Mouse (Mus musculus) telencephalon, adult 2 months (tissue): ENCODE results near the gene Skp2.

Source experiments
- DNase-seq: peaks from one replicate; pipeline ENCODE4 v3.0.0-alpha.2; 2011; ENCODE audit warnings: low read depth, low spot score

Gene Skp2

DNA sequence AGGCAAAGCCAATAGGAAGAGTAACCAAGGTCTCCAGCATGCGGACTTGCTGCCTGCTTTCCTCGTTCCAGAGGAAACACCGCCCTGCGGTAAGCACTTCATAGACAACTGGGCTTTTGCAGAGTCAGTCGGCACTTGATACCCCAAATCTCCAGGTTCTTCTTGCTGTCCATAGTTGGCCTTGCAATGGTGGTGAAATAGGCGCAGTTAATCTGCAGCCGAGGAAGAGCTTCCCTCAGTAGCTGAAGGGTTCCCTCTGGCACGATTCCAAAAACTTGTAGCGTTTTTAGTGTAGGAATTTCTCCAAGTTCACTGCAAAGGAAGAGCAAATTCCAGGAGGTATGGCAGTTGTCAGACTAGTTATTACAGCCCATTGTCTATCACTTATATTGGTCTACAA lies 41.7 kb downstream of the Skp2 start:
- DNase-seq: no peak

DNA sequence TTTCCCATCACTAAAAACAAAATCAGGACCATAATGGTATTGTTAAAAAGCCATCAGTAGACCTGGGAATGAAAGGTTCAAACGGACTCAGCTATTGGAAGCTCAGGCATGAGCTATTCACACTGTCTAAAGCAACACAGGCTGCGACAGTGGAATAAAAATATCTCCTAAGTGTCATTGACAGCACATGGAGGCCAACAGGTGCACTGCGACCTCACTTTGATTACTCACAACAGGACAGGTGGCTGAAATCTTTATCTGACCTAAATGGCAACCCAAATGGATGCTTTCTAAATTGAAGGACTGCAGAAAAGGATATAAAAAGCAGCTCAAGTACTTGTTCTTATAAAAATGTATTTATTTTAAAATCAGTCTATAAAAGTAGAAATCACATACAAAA lies 43.6 kb downstream of the Skp2 start:
- DNase-seq: no peak

DNA sequence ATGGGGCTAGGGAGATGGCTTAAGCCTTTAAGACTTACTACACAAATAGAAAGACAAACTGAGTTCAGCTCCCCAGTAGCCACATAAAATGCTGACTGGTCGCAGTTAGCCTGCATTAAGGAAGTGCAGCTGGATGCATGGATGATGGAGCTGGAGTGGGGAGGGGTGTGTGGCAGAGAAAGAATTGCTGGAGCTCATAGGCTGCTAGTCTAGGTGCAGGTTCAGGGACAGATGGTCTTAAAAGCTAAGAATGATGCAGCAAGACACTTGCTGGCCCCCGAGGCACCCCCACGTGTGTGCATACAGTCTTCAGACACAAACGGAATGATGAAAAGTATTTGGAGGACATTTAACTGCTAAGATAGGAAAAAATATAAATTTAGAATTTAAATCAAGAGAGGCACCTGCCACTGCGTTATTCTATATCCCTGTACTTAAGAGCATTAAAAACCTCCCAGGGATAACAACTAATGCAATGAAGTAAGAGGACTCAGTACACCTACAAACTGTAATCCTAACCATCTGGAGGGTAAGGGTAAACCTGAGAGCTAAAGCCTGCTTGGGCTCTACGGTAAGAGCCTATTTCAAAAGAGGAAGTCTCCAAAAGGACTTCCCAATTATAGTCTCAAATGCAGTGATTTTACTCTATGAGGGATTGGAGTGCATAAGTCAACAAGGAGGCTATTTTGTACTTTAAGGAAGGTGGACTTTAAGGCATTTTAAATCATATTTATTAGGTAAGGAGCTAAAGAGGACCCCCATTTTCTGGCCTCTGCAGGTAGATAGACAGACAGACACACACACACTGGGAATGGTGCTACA lies 44.5 kb downstream of the Skp2 start:
- DNase-seq: no peak

DNA sequence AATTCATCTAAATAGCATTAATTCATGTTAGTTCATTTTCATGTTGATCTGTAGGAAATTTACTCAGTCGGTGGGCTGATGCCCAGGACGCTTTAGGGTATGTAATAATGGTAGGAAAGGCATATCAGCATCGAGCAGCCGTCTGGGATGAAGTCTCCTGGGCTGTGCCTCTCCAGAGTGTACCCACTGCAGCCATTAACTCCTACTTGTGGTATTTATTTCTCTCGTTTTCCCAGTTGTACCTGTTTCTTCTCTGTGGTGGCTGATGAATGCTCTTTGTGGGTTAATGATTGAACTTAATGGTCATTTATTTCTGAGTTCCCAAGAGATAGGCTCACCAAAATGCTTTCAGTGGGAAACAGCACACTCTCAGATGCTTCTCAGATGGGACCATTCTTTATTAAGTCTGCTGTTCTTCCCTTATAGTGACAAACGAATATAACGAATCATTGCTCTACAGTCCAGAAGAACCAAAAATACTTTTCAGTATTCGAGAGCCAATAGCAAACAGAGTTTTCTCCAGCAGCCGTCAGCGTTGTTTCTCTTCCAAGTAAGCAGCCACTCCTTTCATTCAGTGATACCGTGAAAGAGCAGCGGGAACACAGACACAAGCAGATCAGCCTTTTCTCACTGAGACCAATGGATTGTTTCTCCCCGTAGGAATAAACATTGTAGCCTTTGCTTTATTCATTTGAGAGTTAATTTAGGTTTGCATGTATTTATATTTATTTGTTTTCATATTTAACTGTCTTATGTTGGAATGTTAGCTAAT lies 48.7 kb downstream of the Skp2 start:
- DNase-seq: no peak

DNA sequence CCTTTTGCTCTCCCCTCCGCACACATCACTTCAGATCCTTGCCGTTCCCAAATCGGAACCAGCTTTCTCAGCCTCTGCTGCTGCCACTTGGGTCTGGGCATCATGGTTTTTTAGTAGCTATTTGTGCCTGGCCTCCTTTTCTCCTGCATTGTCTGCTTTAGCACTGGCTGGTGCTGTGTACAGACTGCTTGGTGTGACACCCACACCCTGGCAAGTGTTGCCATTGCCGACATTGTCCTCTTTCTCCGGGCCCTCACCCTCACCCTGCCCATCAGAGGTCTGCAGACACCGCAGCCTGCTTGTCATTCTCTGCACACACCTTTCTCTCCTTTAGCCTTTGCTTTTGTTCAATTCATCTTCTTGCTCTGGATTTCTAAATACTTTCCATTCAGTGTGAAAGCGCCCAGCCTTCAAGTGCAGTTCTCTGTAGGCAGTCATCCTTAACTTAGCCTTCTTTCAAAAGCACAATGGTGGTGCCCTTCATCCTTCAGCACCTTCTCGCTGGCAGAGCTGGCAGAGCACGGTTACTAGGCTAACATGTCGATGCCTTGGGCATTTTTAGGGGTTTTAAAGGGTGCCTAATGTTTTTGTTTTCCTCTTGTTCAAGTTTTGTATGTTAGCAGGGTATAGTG lies 54.7 kb downstream of the Skp2 start:
- DNase-seq: no peak

DNA sequence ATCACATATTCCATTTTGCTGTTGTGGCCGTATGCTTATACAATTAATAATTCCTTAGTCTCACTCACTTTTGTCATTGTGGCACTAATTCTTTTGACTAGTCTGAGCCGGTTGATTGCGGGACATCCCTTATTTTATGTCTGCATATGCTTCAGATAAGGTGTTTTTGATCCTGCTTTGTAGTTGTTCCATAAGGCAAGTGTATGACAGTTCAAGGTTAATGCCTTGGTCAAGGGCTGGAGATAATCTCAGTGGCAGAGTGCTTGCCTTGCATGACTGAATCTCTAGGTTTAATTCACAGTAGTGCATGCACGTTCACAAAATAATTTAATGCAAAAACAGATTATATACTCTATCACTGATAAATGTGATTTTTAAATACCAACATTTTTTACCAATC lies 58.4 kb downstream of the Skp2 start:
- DNase-seq: no peak

DNA sequence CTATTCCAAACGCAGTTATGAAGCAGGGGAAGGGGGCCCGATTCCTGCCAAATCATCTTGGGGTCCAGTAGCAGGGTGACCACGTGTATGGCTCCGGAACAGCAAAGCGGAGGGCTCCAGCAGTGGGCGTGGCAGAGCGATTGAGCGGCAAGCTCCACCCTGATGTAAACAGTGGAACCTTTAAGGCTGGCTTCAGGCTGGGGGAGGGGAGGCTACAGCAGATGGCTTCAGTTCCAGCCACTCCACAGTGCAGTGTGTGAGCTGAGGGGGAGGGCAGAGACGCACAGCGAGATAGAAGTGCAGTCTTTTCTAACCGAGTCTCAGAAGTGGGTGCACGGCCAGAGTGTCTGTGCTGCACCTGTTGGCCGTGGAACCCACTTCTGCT lies 60.9 kb downstream of the Skp2 start:
- DNase-seq: peak; percentile 39

DNA sequence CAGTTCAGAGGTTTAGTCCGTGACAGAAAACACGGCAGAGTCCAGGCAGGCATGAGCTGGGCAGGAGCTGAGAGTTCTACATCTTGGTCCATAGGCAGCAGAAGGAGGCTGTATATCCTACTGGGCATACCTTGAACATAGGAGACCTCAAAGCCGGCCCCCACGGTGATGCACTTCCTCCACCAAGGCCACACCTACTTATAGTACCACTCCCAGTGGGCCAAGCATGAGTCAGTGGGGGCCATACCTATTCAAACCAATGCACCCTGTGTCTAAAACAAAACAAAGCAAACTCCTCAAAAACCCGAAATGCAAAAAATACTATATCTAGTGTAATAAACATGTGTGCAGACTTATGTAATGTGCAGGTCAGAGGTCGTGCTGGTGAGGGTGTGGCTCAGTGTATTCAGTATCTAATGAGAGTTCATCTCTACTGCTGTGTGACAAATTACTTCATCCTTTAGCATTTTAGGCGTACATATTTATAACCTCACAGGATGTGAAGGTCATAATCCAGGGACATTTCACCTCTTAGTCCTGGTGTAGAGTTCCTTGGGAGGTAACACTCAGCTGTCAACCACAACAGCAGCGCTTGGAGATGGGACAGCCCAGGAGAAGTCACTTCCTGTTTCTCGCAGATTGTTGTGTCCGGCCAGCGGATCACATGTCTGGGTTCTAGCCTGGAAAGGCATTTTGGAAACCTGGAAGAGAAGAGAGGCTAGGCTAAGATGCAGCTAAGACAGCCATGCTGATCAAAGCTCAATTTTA lies 61.4 kb downstream of the Skp2 start:
- no peak for DNase-seq

DNA sequence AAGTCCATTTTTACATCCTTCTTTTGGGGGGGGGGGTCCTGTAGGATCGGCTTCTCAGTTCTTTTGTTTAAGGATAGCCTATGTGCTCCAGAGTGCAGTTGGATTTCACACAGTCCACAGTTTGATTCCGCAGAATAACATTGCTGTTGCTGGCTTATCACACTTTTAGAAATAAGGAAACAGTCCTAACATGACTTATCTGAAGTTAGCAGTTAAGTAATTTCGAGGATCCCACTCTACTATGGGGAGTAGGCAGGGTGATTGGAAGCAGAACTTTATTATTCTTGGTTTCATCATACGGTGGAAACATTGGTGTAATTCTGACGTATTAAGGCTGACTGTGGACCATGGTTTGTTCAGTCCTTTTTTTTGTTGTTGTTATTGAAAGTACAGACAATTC lies 64.6 kb downstream of the Skp2 start:
- no peak for DNase-seq

DNA sequence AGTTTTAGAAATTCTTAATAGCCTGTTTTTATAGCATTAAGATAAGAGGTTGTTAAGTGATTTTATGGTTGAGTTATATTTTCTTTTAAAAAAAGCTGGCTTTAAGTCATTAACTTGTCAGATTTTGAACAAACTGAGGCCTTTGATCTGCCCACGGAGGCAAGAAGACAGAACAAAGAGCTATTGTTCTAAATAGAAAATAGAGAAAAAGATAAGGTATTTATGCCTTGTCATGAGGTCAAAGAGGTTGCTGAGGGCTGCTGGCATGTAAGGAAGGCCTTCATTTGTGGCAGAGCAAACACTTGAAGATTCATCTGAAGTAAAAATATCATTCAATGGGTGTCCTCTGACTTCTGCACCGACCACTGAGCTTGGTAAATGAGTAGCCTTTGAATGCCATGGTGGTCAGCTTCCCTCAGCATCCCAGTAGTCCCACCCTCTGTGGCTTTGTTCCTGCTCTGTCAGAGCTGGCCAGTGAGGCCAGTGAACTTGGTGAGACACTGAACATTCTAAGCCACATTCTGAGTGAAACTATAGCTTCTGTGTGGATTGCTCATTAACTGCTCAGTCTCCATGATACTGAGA lies 66.0 kb downstream of the Skp2 start:
- no peak for DNase-seq

DNA sequence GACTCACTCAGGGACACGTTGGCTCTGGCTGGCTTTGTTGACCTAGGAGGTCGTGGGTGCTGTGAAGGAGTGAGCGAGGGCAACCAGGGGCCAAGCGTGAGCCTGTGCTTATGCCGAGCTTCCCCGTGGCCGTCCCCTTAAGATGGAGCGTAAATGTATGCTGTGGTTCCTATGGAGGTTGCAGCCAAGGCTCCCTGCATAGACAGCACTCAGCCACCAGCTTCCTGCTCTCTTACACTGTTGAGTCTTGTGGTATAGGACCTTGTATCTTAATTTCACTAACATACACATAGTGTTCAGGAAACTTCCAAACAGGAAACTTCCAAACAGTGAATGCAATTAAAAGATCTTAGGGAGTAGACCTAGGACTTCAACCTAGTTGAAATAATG lies 66.5 kb downstream of the Skp2 start:
- no peak for DNase-seq

DNA sequence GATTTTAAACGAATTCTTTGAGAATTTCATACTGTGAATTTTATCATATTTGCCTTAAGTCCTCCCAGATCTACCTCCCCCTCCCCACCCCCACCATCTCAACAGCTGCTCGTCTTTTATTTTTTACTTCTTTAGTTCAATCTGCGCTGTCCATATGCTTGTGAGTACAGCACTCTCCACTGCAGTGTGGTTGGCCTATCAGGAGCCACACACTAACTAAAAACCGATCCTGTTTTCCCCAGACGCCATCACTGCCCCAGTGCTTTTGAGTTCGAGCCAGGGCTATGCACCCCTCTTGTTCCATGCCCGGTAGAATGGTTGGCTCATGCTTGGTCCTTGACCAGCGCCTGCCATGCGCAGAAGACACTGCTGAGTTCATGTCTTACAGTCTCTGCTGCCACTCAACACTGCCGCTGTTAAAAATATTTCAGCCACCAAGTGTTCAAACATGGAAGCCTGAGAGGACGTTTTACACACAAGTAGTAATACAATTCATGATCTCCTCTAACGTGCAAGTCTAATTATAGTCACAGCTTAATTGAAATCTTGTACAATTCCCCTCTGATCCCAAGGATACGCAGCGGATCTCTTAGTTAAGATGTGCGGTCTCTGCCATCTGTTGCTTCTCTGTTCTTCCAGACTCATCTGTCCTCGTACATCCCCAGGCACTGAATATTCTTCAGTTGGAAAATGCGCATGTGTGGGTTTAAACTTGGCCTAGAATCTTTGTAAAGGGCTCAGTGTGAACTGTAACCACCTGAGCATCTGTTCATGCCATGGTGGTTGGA lies 67.1 kb downstream of the Skp2 start:
- no peak for DNase-seq

DNA sequence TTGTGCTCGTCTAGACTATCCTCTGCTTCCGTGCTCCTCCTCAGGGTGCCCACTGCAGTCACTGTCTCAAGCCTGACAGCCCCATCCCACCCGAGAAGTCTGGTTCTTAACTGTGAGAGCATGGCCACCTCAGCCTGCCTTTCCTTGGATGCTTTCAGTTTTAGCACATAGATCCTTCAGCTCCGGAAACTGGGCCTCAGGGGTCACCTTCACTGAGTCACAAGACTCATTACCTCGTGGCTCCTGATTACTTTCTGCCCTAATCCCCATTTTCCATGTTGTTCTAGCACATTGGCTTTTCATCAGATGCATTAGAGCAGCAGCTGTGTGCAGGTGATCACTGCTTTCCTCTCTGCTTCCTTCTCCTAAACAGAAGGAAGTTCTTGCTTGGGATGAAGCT lies 67.8 kb downstream of the Skp2 start:
- DNase-seq: no peak

DNA sequence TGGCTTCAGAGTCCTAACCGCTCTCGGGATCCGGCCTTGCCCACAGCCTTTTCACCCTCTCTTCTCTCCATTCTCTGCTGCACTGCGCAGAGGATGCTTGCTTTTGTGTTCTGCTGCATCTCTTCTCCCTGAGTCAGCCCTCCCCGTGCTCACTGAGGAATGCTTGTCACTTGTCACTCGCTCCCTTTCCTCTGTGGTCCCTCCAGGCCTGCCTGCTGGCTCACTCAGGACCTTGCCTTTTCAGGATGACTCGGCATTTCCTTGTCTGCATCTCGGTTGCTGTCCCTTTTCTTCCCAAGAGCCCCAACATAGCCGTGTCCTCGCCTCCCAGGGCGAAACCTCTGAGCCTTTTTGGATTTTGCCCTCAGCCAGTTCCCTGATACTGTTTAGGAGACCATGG lies 68.4 kb downstream of the Skp2 start:
- DNase-seq: no peak

DNA sequence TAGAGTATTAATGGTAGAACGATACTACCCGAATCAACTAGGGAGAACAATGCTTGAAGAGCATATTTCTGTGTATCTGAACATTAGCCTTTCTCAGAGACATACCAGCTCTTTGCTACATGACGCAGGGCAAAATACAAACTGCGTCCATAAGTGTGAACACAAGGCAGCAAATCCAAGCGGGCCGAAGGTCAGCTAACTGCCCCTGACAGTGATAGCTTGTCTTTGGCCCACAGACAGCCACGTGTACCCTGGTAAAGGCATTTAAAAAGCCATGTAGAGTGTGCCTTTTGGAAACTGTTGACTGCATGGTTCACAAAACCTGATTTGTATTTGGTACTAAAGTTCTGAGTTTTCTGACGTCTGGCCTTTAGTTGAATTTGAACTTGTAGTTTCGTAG lies 72.5 kb downstream of the Skp2 start:
- no peak for DNase-seq

DNA sequence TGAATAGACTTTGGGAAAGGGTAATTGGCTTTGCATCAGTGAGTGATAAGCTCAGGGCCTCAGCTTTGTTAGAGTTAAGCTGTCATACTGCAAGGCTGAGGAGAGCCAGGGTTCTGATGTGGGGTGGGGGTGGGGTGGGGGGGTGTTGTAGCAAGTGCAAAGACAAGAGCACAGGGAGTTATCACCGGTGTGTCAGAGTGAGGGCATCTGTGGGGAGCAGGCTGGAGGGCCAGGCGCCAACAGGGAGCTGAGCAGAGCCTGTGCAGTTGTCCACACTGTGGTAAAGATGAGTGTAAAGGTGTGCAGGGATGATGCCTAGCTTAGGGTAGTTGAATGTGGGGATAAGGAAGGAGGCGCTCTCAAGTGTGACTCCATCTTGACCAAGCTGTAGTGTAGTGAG lies 73.9 kb downstream of the Skp2 start:
- no peak for DNase-seq

DNA sequence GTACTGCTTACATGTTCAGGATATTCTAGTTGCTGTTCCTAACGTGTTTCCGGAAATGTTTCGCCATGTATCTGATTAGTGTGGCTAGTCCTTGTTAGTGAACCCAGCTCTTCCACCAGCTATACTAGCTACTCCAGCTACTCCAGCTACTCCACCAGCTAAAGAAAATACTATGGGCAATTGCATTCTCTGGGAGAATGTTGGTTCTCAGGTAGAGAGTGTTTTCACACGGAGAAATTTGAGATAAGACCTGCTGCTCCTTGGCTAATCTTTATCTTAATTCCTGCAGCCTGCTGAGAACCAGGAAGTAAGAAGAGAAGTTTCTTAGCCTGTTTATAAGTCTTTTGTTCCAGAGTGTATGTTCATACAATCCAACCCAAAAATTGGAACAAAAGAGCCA lies 75.0 kb downstream of the Skp2 start:
- no peak for DNase-seq

DNA sequence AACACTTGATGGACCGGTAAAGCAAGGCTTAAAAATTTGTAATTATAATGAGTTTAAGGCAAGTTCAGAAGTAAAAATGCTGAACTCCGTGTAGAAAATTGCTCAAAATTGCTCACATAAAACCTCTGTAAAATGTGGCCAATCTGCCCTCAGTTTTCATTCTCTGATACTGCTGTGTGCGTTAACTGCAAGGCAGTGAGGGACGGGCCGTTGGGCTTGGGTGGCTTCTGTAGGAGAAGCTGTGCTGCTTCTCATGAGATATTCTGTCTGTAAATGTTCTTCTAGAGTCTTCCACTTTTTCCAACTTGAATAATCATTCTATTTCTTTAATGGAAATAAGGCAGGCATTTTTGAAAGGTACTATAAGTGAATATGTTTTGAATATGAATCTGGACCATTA lies 75.6 kb downstream of the Skp2 start:
- DNase-seq: no peak

DNA sequence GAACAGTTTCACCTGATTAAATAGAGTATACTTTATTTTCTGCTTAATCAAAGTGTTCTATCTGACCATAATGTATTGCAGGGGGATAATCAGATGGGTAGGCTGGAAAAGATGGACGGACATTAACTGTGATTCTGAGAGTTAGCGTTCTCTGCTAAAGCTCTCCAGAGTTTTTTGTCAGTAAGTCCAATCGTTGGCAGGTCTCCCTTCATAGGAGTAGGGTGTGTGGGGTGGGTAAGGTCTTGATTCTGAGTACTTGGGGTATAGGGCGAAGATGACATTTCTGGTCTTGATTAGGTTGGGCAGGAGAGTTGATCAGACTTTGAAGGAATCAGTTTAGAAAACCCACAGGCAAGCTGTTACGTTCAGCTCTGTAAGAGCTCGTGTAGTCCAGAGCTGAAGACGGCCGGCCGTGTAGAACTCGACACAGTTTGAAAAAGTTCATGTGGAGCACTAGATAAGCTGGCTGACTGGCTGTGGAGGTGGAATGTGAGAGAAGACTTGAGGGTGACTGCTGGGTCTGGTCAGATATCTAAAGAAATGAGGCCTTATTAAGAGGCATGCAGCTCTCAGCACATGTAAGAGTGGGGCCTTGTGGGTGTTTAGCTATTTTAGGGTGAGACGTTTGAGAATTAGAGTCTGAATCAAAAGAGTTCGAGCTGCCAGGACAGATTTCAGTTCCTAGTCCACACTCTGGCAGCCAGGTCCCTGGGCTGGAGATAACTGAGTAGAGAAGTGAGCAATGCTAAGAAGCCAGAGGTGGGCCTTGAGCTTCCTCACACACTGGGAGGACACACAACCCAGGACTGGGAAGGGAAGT lies 76.5 kb downstream of the Skp2 start:
- no peak for DNase-seq

DNA sequence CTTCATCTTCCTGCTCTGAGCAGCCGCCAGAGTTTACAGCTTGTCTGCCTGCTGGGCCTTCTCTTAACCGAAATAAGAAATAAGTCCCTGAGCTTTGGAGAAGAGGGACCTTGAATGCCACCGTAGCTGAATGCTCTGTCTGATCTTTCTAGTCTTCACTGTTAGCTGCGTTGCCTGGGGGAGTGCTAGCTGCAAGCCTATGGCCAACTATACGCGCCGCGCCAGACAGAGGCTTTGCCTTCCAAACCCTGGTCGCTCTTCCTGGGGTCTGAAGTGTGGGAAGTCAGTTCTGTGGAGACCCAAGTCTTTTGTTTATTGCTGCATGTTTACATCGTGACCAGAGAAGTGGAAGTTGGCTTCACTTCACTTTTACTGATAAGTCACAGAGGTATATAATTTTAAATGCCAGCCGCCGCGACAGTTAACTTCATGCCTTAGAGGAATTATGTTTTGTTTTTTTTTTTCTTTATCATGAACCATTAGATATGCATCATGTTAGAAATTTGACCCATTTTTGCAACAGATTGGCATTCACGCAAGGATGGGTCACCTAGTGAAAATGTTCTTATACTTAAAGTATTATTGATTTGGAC lies 79.5 kb downstream of the Skp2 start:
- DNase-seq: no peak
